Mouse (Mus musculus) heart, postnatal 4 days (tissue): Measurements from ENCODE around the gene Caly. TPM values are rescaled to one million over a fixed set of nuclear protein-coding genes. Genes with fewer than 3 reads are reported as not detected.

Source experiments
- DNase-seq: peaks from one replicate; pipeline ENCODE4 v3.0.0; 2021
- total RNA-seq, 2 experiments: library from RNA; stranded (reverse); gene quantifications; 2 replicates each; pipeline ENCODE4 v1.2.3; 2021

The Caly gene
- total RNA-seq, 2 experiments from 2014 or later, result 0.34 TPM; not detected in 1

- DNase-seq, result peak; percentile 96
Measured at GRCm38 (mm10) chr7:140036281-140037170, 45.8 kb downstream of the Caly start, which contains the start of the genes Zfp511 and Tubgcp2. Gene Zfp511, plus strand, starts transcription at chr7:140036391. Gene Tubgcp2, minus strand, starts transcription at chr7:140036669.

DNA sequence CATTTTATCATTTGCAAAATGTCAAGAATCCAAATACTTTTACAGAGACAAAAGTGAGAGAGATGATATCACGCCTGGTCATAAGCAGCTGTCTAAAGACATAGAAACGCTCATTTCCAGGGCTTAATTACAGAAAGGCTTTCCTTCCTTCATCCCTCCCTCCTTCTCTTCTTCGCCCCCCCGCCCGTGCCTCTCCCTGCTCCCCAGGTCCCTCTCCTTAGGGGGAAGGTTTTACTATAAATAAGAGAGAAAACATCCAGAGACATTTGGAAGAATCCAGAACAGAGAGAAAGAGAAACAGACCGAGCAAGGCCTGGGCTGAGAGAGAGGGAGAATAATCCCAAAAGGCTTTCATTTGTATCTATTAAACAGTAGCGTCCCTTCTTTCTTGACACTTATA is 46.9 kb downstream of the Caly start:
- no peak for DNase-seq

GRCm38 (mm10) chr7:140033386-140033785 is 49.0 kb downstream of the Caly start:
- DNase-seq, result no peak

DNA sequence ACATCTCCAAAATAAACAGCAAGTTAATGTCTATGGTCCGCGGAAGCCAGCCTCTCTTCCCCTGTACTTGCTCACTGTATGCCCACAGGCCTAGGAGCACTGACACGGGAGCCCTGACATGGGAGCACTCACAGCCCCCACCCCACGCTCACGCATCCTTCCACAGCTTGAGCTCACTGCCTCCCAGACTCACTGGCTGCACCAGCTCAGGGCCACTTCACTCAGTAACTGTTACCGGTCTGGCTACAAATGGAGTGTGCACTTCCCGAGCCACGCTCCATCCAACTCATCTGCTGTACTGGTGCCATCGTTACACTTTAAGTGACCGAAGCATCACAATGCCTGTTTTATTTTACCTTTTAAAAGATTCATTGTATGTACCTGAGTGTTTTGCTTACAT is 50.0 kb downstream of the Caly start:
- no peak for DNase-seq

- no peak for DNase-seq
Measured at GRCm38 (mm10) chr7:140031771-140032170, 50.6 kb downstream of the Caly start.

Other genes with a start within 250 kb of the Caly start
- under 1 TPM; 0.10 to 0.16 TPM for gene Adgra1, start 248.4 kb downstream of the Caly start, total RNA-seq
- gene Kndc1, start 187.9 kb downstream of the Caly start, total RNA-seq, result under 1 TPM; 0.07 to 0.14 TPM
- not detected for gene Utf1, start 138.8 kb downstream of the Caly start, total RNA-seq
- not detected for gene 6430531B16Rik, start 103.8 kb downstream of the Caly start, total RNA-seq
- gene Adam8, start 90.0 kb downstream of the Caly start, total RNA-seq, result under 1 TPM; 0.38 to 0.90 TPM
- gene Zfp511, start 46.2 kb downstream of the Caly start, total RNA-seq, result 10 to 100 TPM; 14.6 to 17.9 TPM
- 10 to 100 TPM; 45.3 to 45.8 TPM for gene Tubgcp2, start 45.9 kb downstream of the Caly start, total RNA-seq
- gene Msx3, start 33.5 kb downstream of the Caly start, total RNA-seq, result not detected
- not detected for gene Prap1, start 10.8 kb upstream of the Caly start, total RNA-seq
- gene Fuom, start 19.9 kb upstream of the Caly start, total RNA-seq, result 100 to 1,000 TPM; 106 to 119 TPM
- 1 to 10 TPM; 4.5 TPM for gene Paox, start 33.3 kb upstream of the Caly start, total RNA-seq
- gene Echs1, start 33.9 kb upstream of the Caly start, total RNA-seq, result 100 to 1,000 TPM; 190 to 210 TPM
- gene Mtg1, start 55.0 kb upstream of the Caly start, total RNA-seq, result 10 to 100 TPM; 22.3 to 25.6 TPM
- under 1 TPM; 0.17 to 0.27 TPM for gene Sprn, start 72.3 kb upstream of the Caly start, total RNA-seq
- not detected for gene Olfr522, start 82.2 kb upstream of the Caly start, total RNA-seq
- not detected for gene Olfr523, start 90.7 kb upstream of the Caly start, total RNA-seq
- gene Olfr524, start 123.4 kb upstream of the Caly start, total RNA-seq, result not detected
- under 1 TPM in 1 of 2 experiments, not detected in 1; 0.07 TPM for gene Cd163l1, start 135.7 kb upstream of the Caly start, total RNA-seq
- gene 5830411N06Rik, start 164.7 kb upstream of the Caly start, total RNA-seq, result not detected
- not detected for gene Olfr525, start 238.3 kb upstream of the Caly start, total RNA-seq